Mouse (Mus musculus): ENCODE measurements around the gene Gabbr2.

- TF ChIP-seq USF1 (IDR thresholded peaks at IDR 0.05; ENCODE audit: low read depth, low read length) (no peak), CTCF (conservative IDR thresholded peaks at IDR 0.05 in 1 of 2, IDR thresholded peaks at IDR 0.05 in 1 of 2; ENCODE audit: low read depth in 2 of 2, low read length in 2 of 2) (no peak), SMC3 (IDR thresholded peaks at IDR 0.05; ENCODE audit: low read depth, low read length) (no peak), POLR2A (IDR thresholded peaks at IDR 0.05; ENCODE audit: low read depth, low read length) (no peak), E2F4 (IDR thresholded peaks at IDR 0.05; ENCODE audit: insufficient replicate concordance, low read depth, low read length) (no peak), ZNF384 (IDR thresholded peaks at IDR 0.05; ENCODE audit: low read depth, low read length) (no peak), NRF1 (IDR thresholded peaks at IDR 0.05; ENCODE audit: low read depth, low read length) (no peak), JUND (conservative IDR thresholded peaks at IDR 0.05; ENCODE audit: low read depth, low read length) (no peak), EP300 (IDR thresholded peaks at IDR 0.05; ENCODE audit: low read length) (no peak), GABPA (IDR thresholded peaks at IDR 0.05; ENCODE audit: insufficient replicate concordance, low read depth, low read length) (no peak)
These were observed 199.2 kb downstream of the Gabbr2 start for GRCm38 (mm10) chr4:46792280-46793026.
